Comparison of ENCODE assay signal across 14 mouse cellular contexts in the genomic region with DNA sequence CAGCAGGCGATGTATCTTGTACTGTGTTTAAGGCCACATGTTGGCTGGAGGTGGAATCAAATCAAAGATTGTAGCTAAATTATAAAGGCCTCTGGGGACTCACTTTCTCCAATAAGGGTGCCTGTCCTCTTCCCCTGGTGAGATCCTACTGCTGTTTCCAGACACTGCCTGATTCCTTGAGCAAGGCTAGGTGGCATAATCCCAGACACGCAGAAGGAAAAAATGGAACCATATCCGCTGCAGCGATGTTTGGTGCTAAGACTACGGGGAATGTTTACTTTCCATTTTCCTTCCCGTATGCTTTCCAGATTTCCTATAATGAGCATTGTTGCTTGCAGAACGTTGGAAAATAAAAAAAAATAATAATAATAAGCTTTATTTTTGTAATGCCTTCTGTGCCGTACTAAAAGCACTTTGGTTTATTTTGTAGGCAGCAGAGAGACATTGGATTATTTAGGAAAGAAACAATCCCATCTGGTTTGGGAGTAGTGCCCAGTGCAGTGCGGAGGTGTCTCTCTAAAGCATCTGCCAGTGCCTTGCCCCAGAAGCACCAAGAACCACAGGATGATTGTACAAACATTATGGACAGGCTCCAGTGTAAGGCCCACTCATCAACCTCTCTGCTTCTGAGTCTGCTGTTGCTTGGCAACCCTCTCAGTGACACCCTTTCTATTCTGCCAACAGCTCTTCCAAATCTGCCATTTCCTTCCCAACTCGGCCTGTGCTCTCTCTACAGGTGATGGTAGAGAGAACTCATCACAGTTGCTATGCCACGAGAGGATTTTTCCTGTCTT. TPM values are rescaled to one million over a fixed set of nuclear protein-coding genes. Genes with fewer than 3 reads are reported as not detected.
A peak's percentile ranks its signal among the peaks of the same experiment; 100 is the strongest.
DNase-seq lines count a peak whose midpoint lies in the region; ATAC-seq and TF ChIP-seq lines count a peak whose summit lies in the region.
"Had no signal": no experiment of that assay in that cellular context is flagged by ENCODE, and none has a peak within 500 bp of the region (broad histone marks: within the 10 kb centered on the region; RNA-seq: fewer than 3 reads in every experiment).

No protein-coding gene starts in this region.

- peak; percentile 76 for ATAC-seq in midbrain, postnatal 0 days (ENCODE audit: low FRiP score)
- ATAC-seq: liver, postnatal 0 days had no signal

- peak overlapping the region; percentile 21; the same call in 1 of the 2 replicates for H3K27ac ChIP-seq in cortical plate, adult 2 months (ENCODE audit: insufficient read depth, low read length)
- H3K27ac ChIP-seq in midbrain, postnatal 0 days (ENCODE audit: low read depth, low read length): peak overlapping the region; percentile 59; the same call in 1 of the 2 replicates
- H3K27ac ChIP-seq: midbrain, embryonic 12.5 days had no signal

- no peak for TF ChIP-seq POLR2A in cortical plate, adult 2 months (IDR thresholded peaks at IDR 0.05; ENCODE audit: extremely low read depth, insufficient read depth, low read length)

- no peaks in the 10 kb centered on the region for H3K27me3 ChIP-seq in midbrain, postnatal 0 days (ENCODE audit: insufficient read depth, low read length)
- H3K27me3 ChIP-seq: midbrain, embryonic 12.5 days had no signal

- no peak overlapping the region for H3K4me2 ChIP-seq in midbrain, postnatal 0 days (ENCODE audit: low read depth, low read length, poor library complexity, severe bottlenecking)
- H3K4me2 ChIP-seq: midbrain, embryonic 12.5 days had no signal

- peak; percentile 29 to 42 for DNase-seq in cerebellum, postnatal 14 days
- no peak for DNase-seq in cerebellum, adult 8-10 months
- peak; percentile 39 to 51 for DNase-seq in layer of hippocampus, postnatal 10 days (ENCODE audit: low spot score in 2 of 2)
- DNase-seq in midbrain, postnatal 0 days (ENCODE audit: low spot score): peak; percentile 53
- no peak for DNase-seq in T-cell, adult 2 months (ENCODE audit: low spot score)
- DNase-seq in gastrocnemius, adult 8-10 months (ENCODE audit: low spot score in 2 of 2): no peak
- DNase-seq in urinary bladder, postnatal 14 days (ENCODE audit: low spot score): no peak
- DNase-seq: adrenal gland, postnatal 36 days; B cell, adult 2 months; gastrocnemius, postnatal 25 days; kidney, postnatal 25 days; liver, postnatal 0 days had no signal

- no peak for TF ChIP-seq CTCF in cortical plate, adult 2 months (IDR thresholded peaks at IDR 0.05; ENCODE audit: extremely low read depth, insufficient read depth, low read length)
- TF ChIP-seq CTCF in midbrain, postnatal 0 days (IDR thresholded peaks at IDR 0.05): no peak

- no peak overlapping the region for H3K9ac ChIP-seq in midbrain, postnatal 0 days (replicated peaks; ENCODE audit: low read length, poor library complexity, severe bottlenecking)
- H3K9ac ChIP-seq: liver, postnatal 0 days; midbrain, embryonic 12.5 days had no signal

- peaks cover 5% of the 10 kb centered on the region; the same call in 1 of the 2 replicates for H3K4me1 ChIP-seq in cortical plate, adult 2 months (ENCODE audit: control insufficient read depth, insufficient read depth, low read length)
- H3K4me1 ChIP-seq in midbrain, postnatal 0 days (ENCODE audit: insufficient read depth, low read length): peaks cover 3% of the 10 kb centered on the region; the same call in 1 of the 2 replicates
- H3K4me1 ChIP-seq: midbrain, embryonic 12.5 days had no signal

- no peak overlapping the region for H3K4me3 ChIP-seq in cortical plate, adult 2 months (ENCODE audit: insufficient read depth, low read length)
- H3K4me3 ChIP-seq in midbrain, postnatal 0 days (ENCODE audit: low read depth, low read length): no peak overlapping the region
- H3K4me3 ChIP-seq: midbrain, embryonic 12.5 days had no signal

- H3K36me3 ChIP-seq in midbrain, postnatal 0 days (ENCODE audit: insufficient read depth, low read length): no peaks in the 10 kb centered on the region
- H3K36me3 ChIP-seq: midbrain, embryonic 12.5 days had no signal

- 71% methylated on average over 11 of the region's 11 CpGs for WGBS in midbrain, postnatal 0 days

- H3K9me3 ChIP-seq in midbrain, postnatal 0 days (ENCODE audit: low read length): no peaks in the 10 kb centered on the region
- H3K9me3 ChIP-seq: midbrain, embryonic 12.5 days had no signal

RNA-seq across cellular contexts. Expression of gene Abhd17c, which starts 23.2 kb away (rescaled TPM):
- polyA plus RNA-seq in cortical plate, adult 2 months (2012; rRNA removed): 33.2 and 35.1 TPM in 2 replicates
- total RNA-seq in layer of hippocampus, postnatal 10 days (2021): 10 to 100 TPM; 76.7 to 78.2 TPM
- total RNA-seq in midbrain, postnatal 0 days (2014; rRNA removed): 81.9 and 89.8 TPM in 2 replicates
- 66.9 and 76.9 TPM in 2 replicates for polyA plus RNA-seq in midbrain, postnatal 0 days (2015; fragmentation: Nextera tagmentation; extraction: Ambion mirVana)
- total RNA-seq in gastrocnemius, adult 8-10 months (2022): 10 to 100 TPM in 1 of 4 experiments, 1 to 10 TPM in 3; 8.5 to 10.2 (median 8.9) TPM

Comparison
In these comparisons a context has a peak if more than half of its experiments do, and no peak if none do; other contexts are left out.
1. DNase-seq: peak in cerebellum, postnatal 14 days (2 of 2), layer of hippocampus, postnatal 10 days (2 of 2) and midbrain, postnatal 0 days (single experiment); none in cerebellum, adult 8-10 months (single experiment), T-cell, adult 2 months (single experiment), gastrocnemius, adult 8-10 months (0 of 2) and urinary bladder, postnatal 14 days (single experiment).